Mouse (Mus musculus) embryonic facial prominence, embryonic 11.5 days (tissue): ENCODE results near the gene Spryd3. TPM values are rescaled to one million over a fixed set of nuclear protein-coding genes. Genes with fewer than 3 reads are reported as not detected.

Experiments
- ATAC-seq: fragments of 200-750 bp; cut with Nextera tagmentation; replicated peaks from 2 replicates; pipeline ENCODE4 v1.8.0; 2017; ENCODE audit warnings: low read depth; ENCODE audit not compliant: insufficient number of reproducible peaks, low FRiP score, low TSS enrichment
- DNase-seq: peaks from one replicate; pipeline ENCODE4 v3.0.0-alpha.2; 2015; ENCODE audit warnings: low spot score
- H3K27ac ChIP-seq: fragments of 300-500 bp; sonication (generic); replicated peaks from 2 replicates; pipeline ENCODE4 v1.5.1; 2014; ENCODE audit warnings: mild to moderate bottlenecking, low read depth, low read length, control low read depth
- H3K27me3 ChIP-seq: fragments of 300-500 bp; sonication (generic); 2 replicates; pipeline ENCODE4 v1.6.1; 2014; ENCODE audit warnings: mild to moderate bottlenecking, low read length, moderate library complexity, mixed read lengths; ENCODE audit not compliant: control insufficient read depth, insufficient read depth
- H3K36me3 ChIP-seq: fragments of 300-500 bp; sonication (generic); replicated peaks from 2 replicates; pipeline ENCODE4 v1.6.1; 2014; ENCODE audit warnings: low read depth, mild to moderate bottlenecking, low read length, moderate library complexity, mixed read lengths; ENCODE audit not compliant: control insufficient read depth, insufficient read depth
- H3K4me1 ChIP-seq: fragments of 300-500 bp; sonication (generic); 2 replicates; pipeline ENCODE4 v1.6.1; 2014; ENCODE audit warnings: low read length, mixed read lengths; ENCODE audit not compliant: control insufficient read depth, insufficient read depth
- H3K4me2 ChIP-seq: fragments of 300-500 bp; sonication (generic); 2 replicates; pipeline ENCODE4 v1.6.1; 2014; ENCODE audit warnings: low read depth, mild to moderate bottlenecking, control low read depth, low read length, moderate library complexity
- H3K4me3 ChIP-seq: fragments of 300-500 bp; sonication (generic); 2 replicates; pipeline ENCODE4 v1.5.1; 2014; ENCODE audit warnings: low read depth, low read length, control low read depth
- H3K9ac ChIP-seq: fragments of 300-500 bp; sonication (generic); replicated peaks from 2 replicates; pipeline ENCODE4 v1.6.1; 2014; ENCODE audit warnings: mild to moderate bottlenecking, control low read depth, low read length
- H3K9me3 ChIP-seq: fragments of 300-500 bp; sonication (generic); replicated peaks from 2 replicates; pipeline ENCODE4 v1.6.1; 2016; ENCODE audit warnings: mild to moderate bottlenecking, low read length, inconsistent platforms, mixed read lengths; ENCODE audit not compliant: control insufficient read depth
- WGBS: fragments of 180-500 bp; shearing (Covaris S2); extraction: QIAGEN DNeasy Blood & Tissue Kit; methylation state at CpG from one replicate; pipeline ENCODE4 v1.1.7; 2014; 5-methylcytosine and 5-hydroxymethylcytosine counted together
- polyA plus RNA-seq: library from polyadenylated mRNA; unstranded; fragments of >200 nt; fragmentation: Nextera tagmentation; extraction: Ambion mirVana; gene quantifications from 2 replicates; pipeline ENCODE4 v1.2.1, GENCODE M21; 2014

Gene Spryd3
- polyA plus RNA-seq, 1 experiment from 2014 or later: 8.2 TPM

GRCm38 (mm10) chr15:102152646-102153045 is 16.6 kb upstream of the Spryd3 start:
- DNase-seq: no peak
- WGBS: 25% methylated on average over 4 of the region's 4 CpGs
- no peaks in the 10 kb centered on the region for H3K27me3 ChIP-seq
- ATAC-seq: no peak
- no peak overlapping the region for H3K27ac ChIP-seq
- H3K9me3 ChIP-seq: no peaks in the 10 kb centered on the region
- no peaks in the 10 kb centered on the region for H3K4me1 ChIP-seq
- H3K36me3 ChIP-seq: no peaks in the 10 kb centered on the region
- H3K4me3 ChIP-seq: no peak overlapping the region
- no peak overlapping the region for H3K4me2 ChIP-seq
- no peak overlapping the region for H3K9ac ChIP-seq

GRCm38 (mm10) chr15:102150301-102151135 is 14.5 kb upstream of the Spryd3 start, which contains the start of gene Soat2:
TSS of gene Soat2 (plus strand) at chr15:102150526.
- Histone ChIP-seq H3K4me2 (no peak within 1 kb of the TSS), H3K4me3 (no peak within 1 kb of the TSS)

GRCm38 (mm10) chr15:102149561-102149960 is 13.5 kb upstream of the Spryd3 start:
- Histone ChIP-seq H3K9ac (no peak overlapping the region), H3K36me3 (no peaks in the 10 kb centered on the region), H3K27ac (no peak overlapping the region), H3K4me2 (no peak overlapping the region), H3K4me3 (no peak overlapping the region), H3K4me1 (no peaks in the 10 kb centered on the region), H3K9me3 (no peaks in the 10 kb centered on the region), H3K27me3 (peaks cover 13% of the 10 kb centered on the region)
- 70% methylated on average over 4 of the region's 4 CpGs for WGBS
- no peak for ATAC-seq
- no peak for DNase-seq

More at GRCm38 (mm10) chr15:102150301-102151135, 14.5 kb upstream of the Spryd3 start, which contains the start of gene Soat2:
- DNase-seq: peak; percentile 13
- Histone ChIP-seq H3K27ac (no peak within 1 kb of the TSS), H3K27me3 (peaks cover 5% of the 10 kb centered on the region), H3K9ac (0 out of 2 replicates have a peak within 1 kb of the TSS, but pooled peaks have one; percentile 10), H3K9me3 (no peaks in the 10 kb centered on the region), H3K4me1 (no peaks in the 10 kb centered on the region), H3K36me3 (no peaks in the 10 kb centered on the region)
- ATAC-seq: no peak
- 50% methylated on average over 20 of the region's 20 CpGs for WGBS

DNA sequence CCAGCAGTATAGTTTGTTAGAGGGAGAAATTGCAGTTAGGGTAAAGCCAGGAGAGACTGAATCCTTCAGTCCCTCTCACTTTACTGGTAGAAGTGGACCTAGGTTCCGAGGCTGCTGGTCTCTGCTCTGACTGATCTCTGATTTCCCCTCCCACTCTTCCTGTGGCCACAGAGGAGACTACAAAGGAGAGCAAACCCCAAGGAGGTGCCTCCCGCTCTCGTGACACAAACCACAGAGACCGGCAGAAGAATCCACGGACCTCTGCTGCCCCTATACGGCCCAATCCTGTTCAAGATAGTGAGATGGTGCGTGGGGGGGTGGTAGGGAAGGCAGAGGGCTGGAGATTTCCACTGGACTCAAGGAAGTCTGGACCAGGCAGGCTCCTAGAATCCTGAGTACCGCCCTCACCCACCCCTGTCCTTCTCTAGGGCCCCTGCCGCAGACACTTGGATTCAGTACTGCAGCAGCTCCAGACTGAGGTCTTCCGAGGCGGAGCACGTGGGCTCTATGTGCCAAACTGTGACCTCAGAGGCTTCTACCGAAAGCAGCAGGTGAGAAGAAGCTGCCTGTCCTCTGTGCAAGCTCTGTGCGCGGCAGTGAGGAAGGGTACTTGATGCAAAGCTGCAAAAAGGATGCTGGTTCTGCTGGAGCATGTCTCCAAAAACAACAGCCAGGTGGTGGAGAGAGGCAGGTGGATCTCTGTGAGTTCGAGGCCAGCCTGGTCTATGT is 11.8 kb upstream of the Spryd3 start:
- Histone ChIP-seq H3K36me3 (no peaks in the 10 kb centered on the region), H3K27ac (no peak overlapping the region), H3K9me3 (no peaks in the 10 kb centered on the region), H3K4me2 (no peak overlapping the region), H3K9ac (no peak overlapping the region), H3K4me1 (no peaks in the 10 kb centered on the region; the same call in 1 of the 2 replicates), H3K4me3 (no peak overlapping the region), H3K27me3 (peaks cover 27% of the 10 kb centered on the region)
- no peak for ATAC-seq
- WGBS: 66% methylated on average over 16 of the region's 16 CpGs
- DNase-seq: no peak

GRCm38 (mm10) chr15:102146882-102147281 is 10.8 kb upstream of the Spryd3 start:
- no peak overlapping the region for H3K4me3 ChIP-seq
- no peak overlapping the region for H3K4me2 ChIP-seq
- DNase-seq (peak; percentile 63), ATAC-seq (no peak)
- H3K27ac ChIP-seq: no peak overlapping the region
- no peaks in the 10 kb centered on the region; the same call in 1 of the 2 replicates for H3K4me1 ChIP-seq
- 0% methylated on average over 1 of the region's 1 CpGs for WGBS
- H3K9me3 ChIP-seq: no peaks in the 10 kb centered on the region
- no peaks in the 10 kb centered on the region for H3K36me3 ChIP-seq
- H3K27me3 ChIP-seq: peaks cover 27% of the 10 kb centered on the region
- no peak overlapping the region for H3K9ac ChIP-seq

- H3K27ac ChIP-seq: no peak overlapping the region
- H3K9me3 ChIP-seq: no peaks in the 10 kb centered on the region
- DNase-seq (no peak), ATAC-seq (no peak)
- no peak overlapping the region for H3K9ac ChIP-seq
- H3K4me2 ChIP-seq: no peak overlapping the region
- H3K36me3 ChIP-seq: no peaks in the 10 kb centered on the region
- WGBS: 89% methylated on average over 5 of the region's 5 CpGs
- H3K4me3 ChIP-seq: no peak overlapping the region
- H3K27me3 ChIP-seq: peaks cover 27% of the 10 kb centered on the region
- H3K4me1 ChIP-seq: no peaks in the 10 kb centered on the region; the same call in 1 of the 2 replicates
These were observed 10.1 kb upstream of the Spryd3 start for GRCm38 (mm10) chr15:102146089-102146488.

DNA sequence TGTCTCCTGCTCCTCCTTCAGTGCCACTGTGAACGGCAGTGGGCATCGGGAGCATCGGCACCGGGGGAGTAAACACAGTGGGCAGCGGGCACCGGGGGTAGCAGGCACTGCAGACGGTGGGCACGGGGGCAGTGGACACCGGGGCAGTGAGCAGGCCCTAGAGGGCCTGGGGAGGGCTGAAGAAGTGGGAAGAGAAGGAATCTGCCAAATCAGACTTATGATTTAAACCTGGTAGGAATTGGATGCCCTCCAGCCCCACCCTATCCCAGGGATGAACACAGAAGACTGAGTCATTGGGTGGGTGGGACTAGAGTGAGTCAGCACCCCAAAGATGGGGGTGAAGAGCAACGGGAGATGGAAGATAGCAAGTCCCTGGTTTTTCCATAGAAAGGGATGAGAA is 9.3 kb upstream of the Spryd3 start:
- Histone ChIP-seq H3K36me3 (no peaks in the 10 kb centered on the region), H3K9ac (no peak overlapping the region), H3K4me1 (no peaks in the 10 kb centered on the region; the same call in 1 of the 2 replicates), H3K27me3 (peaks cover 27% of the 10 kb centered on the region), H3K4me3 (no peak overlapping the region), H3K27ac (no peak overlapping the region), H3K4me2 (no peak overlapping the region), H3K9me3 (no peaks in the 10 kb centered on the region)
- DNase-seq (no peak), ATAC-seq (no peak)
- WGBS: 86% methylated on average over 10 of the region's 10 CpGs

DNA sequence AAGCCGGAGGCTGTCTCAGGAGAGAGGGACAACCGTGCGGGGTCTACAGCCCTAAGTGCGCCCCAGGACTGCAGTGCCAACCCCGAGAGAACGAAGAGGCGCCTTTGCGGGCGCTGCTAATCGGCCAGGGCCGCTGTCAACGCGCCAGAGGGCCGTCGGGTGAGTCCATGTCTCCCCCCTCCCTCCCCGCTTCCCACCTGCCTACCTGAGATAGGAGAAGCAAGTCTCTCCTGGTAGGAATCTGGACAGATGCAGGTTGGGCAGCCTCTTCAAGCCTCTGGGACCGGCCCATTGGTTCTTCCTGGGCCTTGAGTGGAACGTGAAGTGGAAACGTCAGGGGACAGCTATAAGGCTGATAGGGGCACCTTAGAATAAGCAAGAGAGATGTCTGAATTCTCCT is 8.7 kb upstream of the Spryd3 start:
- peak overlapping the region; percentile 27; the same call in 1 of the 2 replicates for H3K9ac ChIP-seq
- H3K4me1 ChIP-seq: no peaks in the 10 kb centered on the region; the same call in 1 of the 2 replicates
- no peaks in the 10 kb centered on the region for H3K36me3 ChIP-seq
- H3K4me2 ChIP-seq: peak overlapping the region; percentile 40
- no peak overlapping the region for H3K27ac ChIP-seq
- H3K27me3 ChIP-seq: peaks cover 27% of the 10 kb centered on the region
- DNase-seq (no peak), ATAC-seq (no peak)
- WGBS: 10% methylated on average over 16 of the region's 19 CpGs
- H3K4me3 ChIP-seq: peak overlapping the region; percentile 11
- H3K9me3 ChIP-seq: no peaks in the 10 kb centered on the region
